Mouse (Mus musculus): ENCODE measurements at regions not wholly inside any gene's neighbourhood (a gene's known extent, or its start where the extent isn't known, plus 50 kb on each side); places are given as distances from the start of the nearest gene placed in this dataset.

DNA sequence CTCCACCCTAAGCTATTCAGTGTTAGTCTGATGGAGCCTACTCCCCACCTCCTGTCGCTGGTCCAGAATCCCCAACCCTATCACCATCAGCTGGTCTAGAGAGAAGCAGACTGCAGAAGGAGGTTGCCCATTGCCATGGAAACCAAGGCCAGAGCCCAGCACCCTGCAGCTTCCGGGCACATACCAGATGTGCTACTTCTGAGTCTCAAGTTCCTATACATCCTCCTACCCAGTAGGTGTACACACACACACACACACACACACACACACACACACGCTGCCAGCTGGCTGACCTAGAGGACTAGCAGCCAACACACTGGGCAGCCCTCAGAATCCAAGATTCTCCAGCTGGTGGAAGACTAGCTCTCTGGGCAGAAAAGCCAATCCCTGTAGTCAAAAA, 68.9 kb upstream of the Disp3 start:
- no peak overlapping the region for H3K4me3 ChIP-seq
- H3K79me2 ChIP-seq (replicated peaks; ENCODE audit: control insufficient read depth, insufficient read depth, low read length) = no peaks in the 10 kb centered on the region
- intact Hi-C loops (cut with DNase I) = no loop called here
- DNase-seq = no peak
- 70% methylated on average over 3 of the region's 3 CpGs for WGBS
- no peaks in the 10 kb centered on the region for H3K27me3 ChIP-seq (ENCODE audit: control insufficient read depth, insufficient read depth, low read length)
- no peak overlapping the region for H3K9ac ChIP-seq (ENCODE audit: low read depth, low read length)
- H3K36me3 ChIP-seq (ENCODE audit: control insufficient read depth, insufficient read depth, low read length) = no peaks in the 10 kb centered on the region
- H3K4me1 ChIP-seq (ENCODE audit: control insufficient read depth, insufficient read depth, low read length) = no peaks in the 10 kb centered on the region
- TF ChIP-seq EP300 (IDR thresholded peaks at IDR 0.05; ENCODE audit: insufficient read depth, low read depth, low read length) (no peak), POLR2A (IDR thresholded peaks at IDR 0.05; ENCODE audit: insufficient read depth, low read depth, low read length) (no peak)
- H3K27ac ChIP-seq = no peak overlapping the region

DNA sequence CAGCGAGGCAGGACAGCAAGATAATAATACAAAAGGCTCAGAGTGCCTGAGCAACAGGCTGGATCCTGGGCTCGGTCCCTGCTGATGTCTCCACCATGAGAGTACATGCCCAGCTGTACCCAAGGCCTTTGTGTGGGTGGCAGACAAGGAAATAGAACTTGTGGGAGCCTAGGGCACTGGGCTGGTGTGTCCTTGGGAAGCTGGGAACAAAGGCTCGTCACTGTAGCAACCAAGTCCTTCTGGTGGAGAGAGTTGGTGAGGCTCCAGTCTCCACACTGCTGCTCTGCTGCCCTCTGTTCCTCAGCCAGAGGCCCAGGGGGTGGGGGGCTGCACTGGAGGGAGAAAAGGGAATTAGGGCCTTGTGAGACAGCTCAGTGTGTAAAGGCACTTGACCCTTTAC, 66.2 kb upstream of the Disp3 start:
- WGBS = 77% methylated on average over 3 of the region's 3 CpGs
- no peak for TF ChIP-seq CTCF (IDR thresholded peaks at IDR 0.05)
- TF ChIP-seq POLR2A (IDR thresholded peaks at IDR 0.05; ENCODE audit: insufficient read depth, low read depth, low read length) = no peak
- TF ChIP-seq EP300 (IDR thresholded peaks at IDR 0.05; ENCODE audit: insufficient read depth, low read depth, low read length) = no peak
- Histone ChIP-seq H3K79me2 (replicated peaks; ENCODE audit: control insufficient read depth, insufficient read depth, low read length) (no peaks in the 10 kb centered on the region), H3K4me1 (ENCODE audit: control insufficient read depth, insufficient read depth, low read length) (no peaks in the 10 kb centered on the region), H3K36me3 (ENCODE audit: control insufficient read depth, insufficient read depth, low read length) (no peaks in the 10 kb centered on the region), H3K4me3 (no peak overlapping the region), H3K27ac (no peak overlapping the region), H3K27me3 (ENCODE audit: control insufficient read depth, insufficient read depth, low read length) (no peaks in the 10 kb centered on the region), H3K9ac (ENCODE audit: low read depth, low read length) (no peak overlapping the region)
- intact Hi-C loops (cut with DNase I) = no loop called here
- no peak for DNase-seq

DNA sequence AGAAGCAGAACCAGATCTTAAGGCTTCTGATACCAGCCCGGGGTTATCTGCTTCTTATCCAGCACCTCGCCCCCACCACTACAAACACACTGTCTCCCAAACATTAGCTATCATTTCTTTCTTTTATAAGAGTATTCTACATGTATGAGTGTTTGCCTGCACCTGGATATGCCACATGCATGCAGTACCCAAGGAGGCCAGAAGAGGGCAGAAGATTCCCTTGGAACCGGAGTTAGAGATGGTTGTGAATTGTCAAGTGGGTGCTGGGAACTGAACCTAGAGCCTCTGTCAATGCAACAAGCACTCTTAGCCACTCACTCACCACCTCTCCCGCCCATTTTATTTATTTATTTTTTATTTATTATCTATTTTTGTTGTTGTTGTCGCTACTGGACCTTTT, 64.9 kb upstream of the Disp3 start:
- no peaks in the 10 kb centered on the region for H3K36me3 ChIP-seq (ENCODE audit: control insufficient read depth, insufficient read depth, low read length)
- no peak overlapping the region for H3K4me3 ChIP-seq
- no peaks in the 10 kb centered on the region for H3K27me3 ChIP-seq (ENCODE audit: control insufficient read depth, insufficient read depth, low read length)
- no peaks in the 10 kb centered on the region for H3K79me2 ChIP-seq (replicated peaks; ENCODE audit: control insufficient read depth, insufficient read depth, low read length)
- no peak overlapping the region for H3K27ac ChIP-seq
- intact Hi-C loops (cut with DNase I) = no loop called here
- no peak overlapping the region for H3K9ac ChIP-seq (ENCODE audit: low read depth, low read length)
- no peaks in the 10 kb centered on the region for H3K4me1 ChIP-seq (ENCODE audit: control insufficient read depth, insufficient read depth, low read length)
- WGBS = 92% methylated on average over 5 of the region's 5 CpGs
- TF ChIP-seq EP300 (IDR thresholded peaks at IDR 0.05; ENCODE audit: insufficient read depth, low read depth, low read length) = no peak
- peak; percentile 50 for TF ChIP-seq CTCF (IDR thresholded peaks at IDR 0.05)
- no peak for TF ChIP-seq POLR2A (IDR thresholded peaks at IDR 0.05; ENCODE audit: insufficient read depth, low read depth, low read length)
- no peak for DNase-seq

DNA sequence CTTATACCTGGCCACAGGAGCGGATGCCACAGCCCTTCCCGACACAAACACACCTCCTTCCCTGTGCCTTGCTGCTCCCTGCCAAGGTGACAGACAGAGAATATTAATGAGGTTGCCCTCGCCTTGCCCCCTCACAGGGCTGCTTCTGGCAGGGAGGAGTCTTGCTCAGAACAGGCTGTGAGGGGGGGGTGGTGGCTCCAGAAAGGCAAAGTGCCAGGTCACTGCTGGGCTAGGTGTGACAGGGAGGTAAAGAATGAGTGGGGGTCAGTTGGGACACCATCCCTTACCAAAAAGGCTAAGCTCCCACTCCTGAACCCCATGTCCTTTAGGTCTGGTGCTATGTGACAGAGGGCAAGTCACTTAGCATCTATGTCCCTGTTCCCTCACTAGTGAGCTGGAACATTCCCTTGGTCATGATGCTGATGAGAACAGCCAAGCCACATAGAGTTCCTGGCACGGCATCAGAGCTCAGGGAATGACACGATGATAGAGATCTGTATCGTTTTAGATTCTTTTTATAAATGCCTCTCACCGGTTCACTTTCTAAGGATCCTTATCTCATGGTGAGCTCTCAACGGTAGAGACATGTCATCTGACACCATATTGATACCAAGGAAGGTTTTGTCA, 53.9 kb upstream of the Disp3 start:
- Histone ChIP-seq H3K27me3 (ENCODE audit: control insufficient read depth, insufficient read depth, low read length) (no peaks in the 10 kb centered on the region), H3K4me1 (ENCODE audit: control insufficient read depth, insufficient read depth, low read length) (no peaks in the 10 kb centered on the region), H3K36me3 (ENCODE audit: control insufficient read depth, insufficient read depth, low read length) (no peaks in the 10 kb centered on the region), H3K79me2 (replicated peaks; ENCODE audit: control insufficient read depth, insufficient read depth, low read length) (no peaks in the 10 kb centered on the region), H3K9ac (ENCODE audit: low read depth, low read length) (no peak overlapping the region), H3K27ac (no peak overlapping the region), H3K4me3 (no peak overlapping the region)
- intact Hi-C loops (cut with DNase I) = no loop called here
- DNase-seq = no peak
- TF ChIP-seq POLR2A (IDR thresholded peaks at IDR 0.05; ENCODE audit: insufficient read depth, low read depth, low read length) = no peak
- no peak for TF ChIP-seq CTCF (IDR thresholded peaks at IDR 0.05)
- no peak for TF ChIP-seq EP300 (IDR thresholded peaks at IDR 0.05; ENCODE audit: insufficient read depth, low read depth, low read length)
- WGBS = 59% methylated on average over 8 of the region's 8 CpGs

DNA sequence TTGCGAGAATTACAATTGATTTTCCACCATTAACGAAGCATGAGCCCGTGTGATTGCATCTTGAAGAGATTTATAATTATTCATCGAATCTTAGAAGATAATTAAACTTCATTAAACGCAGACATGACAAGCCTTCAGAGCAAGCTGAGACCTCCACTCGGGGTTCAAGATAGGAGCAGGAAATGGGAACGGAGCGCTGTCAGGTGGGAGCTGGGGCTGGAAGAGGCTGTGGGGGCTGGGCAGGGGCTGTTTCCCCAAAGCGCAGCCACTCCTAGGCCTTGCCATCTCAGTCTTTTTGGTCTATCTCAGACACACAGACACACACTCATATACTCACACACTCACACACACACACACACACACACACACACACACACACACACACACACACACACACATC, 52.6 kb upstream of the Disp3 start:
- H3K27me3 ChIP-seq (ENCODE audit: control insufficient read depth, insufficient read depth, low read length) = no peaks in the 10 kb centered on the region
- no peaks in the 10 kb centered on the region for H3K36me3 ChIP-seq (ENCODE audit: control insufficient read depth, insufficient read depth, low read length)
- WGBS = 62% methylated on average over 9 of the region's 9 CpGs
- no peak overlapping the region for H3K27ac ChIP-seq
- no peaks in the 10 kb centered on the region for H3K4me1 ChIP-seq (ENCODE audit: control insufficient read depth, insufficient read depth, low read length)
- TF ChIP-seq EP300 (IDR thresholded peaks at IDR 0.05; ENCODE audit: insufficient read depth, low read depth, low read length) = no peak
- no peak for TF ChIP-seq CTCF (IDR thresholded peaks at IDR 0.05)
- TF ChIP-seq POLR2A (IDR thresholded peaks at IDR 0.05; ENCODE audit: insufficient read depth, low read depth, low read length) = no peak
- DNase-seq = no peak
- no peaks in the 10 kb centered on the region for H3K79me2 ChIP-seq (replicated peaks; ENCODE audit: control insufficient read depth, insufficient read depth, low read length)
- H3K4me3 ChIP-seq = no peak overlapping the region
- H3K9ac ChIP-seq (ENCODE audit: low read depth, low read length) = no peak overlapping the region
- intact Hi-C loops (cut with DNase I) = no loop called here

DNA sequence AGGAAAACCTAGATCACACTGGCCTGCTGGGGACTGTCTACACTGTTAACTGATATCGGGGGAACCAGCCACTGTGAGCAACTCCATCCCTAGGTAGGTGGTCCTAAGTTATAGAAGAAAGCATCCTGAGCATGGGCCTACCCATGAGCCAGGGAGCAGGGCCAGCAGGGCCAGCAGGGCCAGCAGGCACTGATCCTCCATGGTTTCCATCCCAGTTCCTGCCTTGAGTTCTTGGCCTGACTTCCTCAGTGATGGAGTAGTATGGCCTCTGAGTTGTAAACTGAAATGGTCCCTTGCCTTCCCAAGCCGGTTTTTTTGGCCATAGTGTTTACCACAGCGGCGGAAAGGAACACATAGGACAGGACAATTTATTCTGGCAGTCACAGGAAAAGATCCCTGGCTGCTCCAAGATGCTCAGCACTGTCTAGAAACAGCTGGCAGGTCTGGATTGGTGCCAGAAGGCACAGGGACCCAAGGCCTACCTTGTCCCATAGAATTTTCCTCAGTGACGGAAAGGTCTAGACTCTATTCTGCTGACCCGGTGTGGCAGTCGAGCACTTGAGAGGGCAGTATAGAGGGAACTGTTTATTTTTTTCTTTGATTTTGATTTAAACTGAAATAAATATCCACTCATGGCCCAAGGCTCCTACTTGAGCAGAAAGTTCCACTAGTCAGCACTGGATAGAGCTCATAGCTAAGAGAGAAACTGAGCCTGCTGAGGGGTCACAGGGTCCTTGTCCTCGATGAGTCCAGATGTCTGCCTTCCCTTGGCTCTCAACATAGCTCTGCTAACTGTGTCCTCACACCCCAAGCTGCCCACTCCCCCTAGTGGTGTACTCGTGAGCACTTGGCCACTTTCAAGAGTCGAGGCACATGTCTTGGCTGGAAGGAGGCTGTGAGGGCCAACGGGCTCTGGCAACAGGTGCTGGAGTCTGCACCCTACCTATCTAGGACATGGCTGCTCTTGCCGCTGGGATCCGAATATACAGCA, 50.4 kb upstream of the Disp3 start:
- intact Hi-C loops (cut with DNase I) = no loop called here

More for the DNA sequence above, 50.4 kb upstream of the Disp3 start:
- no peaks in the 10 kb centered on the region for H3K79me2 ChIP-seq (replicated peaks; ENCODE audit: control insufficient read depth, insufficient read depth, low read length)
- 61% methylated on average over 13 of the region's 13 CpGs for WGBS
- no peaks in the 10 kb centered on the region for H3K27me3 ChIP-seq (ENCODE audit: control insufficient read depth, insufficient read depth, low read length)
- TF ChIP-seq POLR2A (IDR thresholded peaks at IDR 0.05; ENCODE audit: insufficient read depth, low read depth, low read length) (no peak), CTCF (IDR thresholded peaks at IDR 0.05) (peak; percentile 30; the same call in 1 of the 2 replicates), EP300 (IDR thresholded peaks at IDR 0.05; ENCODE audit: insufficient read depth, low read depth, low read length) (no peak)
- H3K9ac ChIP-seq (ENCODE audit: low read depth, low read length) = no peak overlapping the region
- H3K36me3 ChIP-seq (ENCODE audit: control insufficient read depth, insufficient read depth, low read length) = no peaks in the 10 kb centered on the region
- no peak overlapping the region for H3K27ac ChIP-seq
- DNase-seq = no peak
- H3K4me1 ChIP-seq (ENCODE audit: control insufficient read depth, insufficient read depth, low read length) = no peaks in the 10 kb centered on the region
- H3K4me3 ChIP-seq = no peak overlapping the region
